Mouse (Mus musculus): ENCODE data around the gene Gm9837. TPM values are rescaled to one million over a fixed set of nuclear protein-coding genes. Genes with fewer than 3 reads are reported as not detected.
A peak's percentile ranks its signal among the peaks of the same experiment; 100 is the strongest.

Gene Gm9837
- polyA plus RNA-seq, 1 experiment from 2014 or later, result not detected

DNA sequence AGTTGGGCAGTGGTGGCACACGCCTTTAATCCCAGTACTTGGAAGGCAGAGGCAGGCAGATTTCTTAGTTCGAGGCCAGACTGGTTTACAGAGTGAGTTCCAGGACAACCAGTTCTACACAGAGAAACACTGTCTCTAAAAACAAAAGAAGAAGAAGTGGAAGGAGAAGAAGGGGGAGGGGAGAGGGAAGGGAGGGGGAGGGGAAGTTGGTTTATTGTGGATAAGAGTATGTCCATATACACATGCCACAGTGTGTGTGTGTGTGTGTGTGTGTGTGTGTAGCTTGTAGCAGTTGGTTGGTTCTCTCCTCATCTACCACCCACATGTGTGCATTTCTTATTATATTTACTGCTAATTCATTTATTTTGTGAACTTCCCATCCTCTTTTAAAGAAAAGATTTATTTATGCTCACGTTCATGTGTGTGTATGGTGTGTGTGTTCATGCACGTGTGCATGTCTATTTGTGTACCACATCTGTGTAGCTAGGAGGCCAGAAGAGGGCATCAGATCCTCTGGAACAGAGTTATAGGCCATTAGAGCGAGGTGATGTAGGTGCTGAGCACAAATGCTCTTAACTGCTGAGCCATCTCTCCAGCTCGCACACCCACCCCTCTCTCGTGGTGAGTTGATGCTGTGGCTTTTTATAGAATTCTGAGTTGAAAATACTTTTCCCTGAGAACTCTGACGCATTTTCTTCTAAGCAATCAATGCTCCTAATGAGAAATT, 31.9 kb upstream of the Gm9837 start:
- H3K4me2 ChIP-seq, result no peak overlapping the region
- H3K4me1 ChIP-seq, result peaks cover 7% of the 10 kb centered on the region
- no peaks in the 10 kb centered on the region for H3K36me3 ChIP-seq (replicated peaks)
- no peak overlapping the region for H3K9ac ChIP-seq
- 86% methylated on average over 8 of the region's 8 CpGs for WGBS
- H3K4me3 ChIP-seq (replicated peaks), result no peak overlapping the region
- H3K27ac ChIP-seq, result no peak overlapping the region
- H3K27me3 ChIP-seq, result peaks cover 18% of the 10 kb centered on the region
- no peaks in the 10 kb centered on the region for H3K9me3 ChIP-seq
- ATAC-seq (ENCODE audit: low FRiP score), result no peak

DNA sequence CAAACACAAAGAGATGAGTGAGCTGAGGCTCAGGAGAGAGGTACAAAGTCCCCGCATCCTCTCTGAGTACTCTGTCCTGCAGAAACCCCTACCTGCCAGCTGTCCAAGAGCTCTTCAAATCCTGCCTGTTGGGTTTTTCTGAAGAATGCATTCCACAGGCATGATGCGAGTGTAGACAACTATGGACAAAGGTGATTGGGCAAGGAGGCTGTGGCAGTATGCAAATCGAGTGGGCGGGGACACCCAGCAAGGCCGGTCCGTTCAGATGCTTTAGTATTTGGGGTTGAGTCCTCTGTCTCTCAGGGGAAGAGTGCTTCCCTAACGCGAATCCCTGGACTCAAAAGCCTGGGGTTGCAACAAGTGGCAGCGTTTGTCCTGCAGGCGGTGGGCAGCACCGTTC, 30.3 kb upstream of the Gm9837 start:
- no peak overlapping the region for H3K27ac ChIP-seq
- WGBS, result 6% methylated on average over 11 of the region's 11 CpGs
- no peak overlapping the region for H3K4me3 ChIP-seq (replicated peaks)

DNA sequence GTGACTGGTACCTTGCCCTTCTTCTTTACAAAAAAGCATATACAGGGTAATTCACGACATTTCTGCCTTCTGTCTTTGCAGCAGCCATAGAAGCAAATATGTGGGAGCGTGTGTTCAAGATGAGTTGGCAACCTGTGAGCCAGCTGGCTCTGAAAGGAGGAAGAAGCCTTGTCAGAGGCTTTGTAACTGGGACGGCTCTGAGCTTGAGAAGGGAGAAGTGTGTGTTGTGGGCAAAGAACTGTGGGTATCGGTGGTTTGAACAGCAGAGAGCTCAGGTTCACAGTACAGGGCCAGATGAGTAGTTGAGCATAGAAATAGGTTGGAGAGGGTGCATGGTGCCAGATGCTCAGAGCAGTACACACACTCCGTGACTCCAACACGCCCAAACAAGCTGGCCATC, 26.7 kb upstream of the Gm9837 start:
- H3K27me3 ChIP-seq, result peaks cover 22% of the 10 kb centered on the region
- no peak overlapping the region for H3K9ac ChIP-seq
- no peaks in the 10 kb centered on the region for H3K9me3 ChIP-seq
- no peak overlapping the region for H3K27ac ChIP-seq
- H3K4me2 ChIP-seq, result no peak overlapping the region
- WGBS, result 83% methylated on average over 6 of the region's 6 CpGs
- H3K4me3 ChIP-seq (replicated peaks), result no peak overlapping the region
- no peak for ATAC-seq (ENCODE audit: low FRiP score)
- no peaks in the 10 kb centered on the region for H3K36me3 ChIP-seq (replicated peaks)
- peaks cover 40% of the 10 kb centered on the region for H3K4me1 ChIP-seq

More for the DNA sequence above, 30.3 kb upstream of the Gm9837 start:
- H3K4me2 ChIP-seq, result peak overlapping the region; percentile 27
- ATAC-seq (ENCODE audit: low FRiP score), result no peak
- H3K9ac ChIP-seq, result no peak overlapping the region
- H3K4me1 ChIP-seq, result peaks cover 15% of the 10 kb centered on the region
- peaks cover 22% of the 10 kb centered on the region for H3K27me3 ChIP-seq
- no peaks in the 10 kb centered on the region for H3K36me3 ChIP-seq (replicated peaks)
- no peaks in the 10 kb centered on the region for H3K9me3 ChIP-seq

DNA sequence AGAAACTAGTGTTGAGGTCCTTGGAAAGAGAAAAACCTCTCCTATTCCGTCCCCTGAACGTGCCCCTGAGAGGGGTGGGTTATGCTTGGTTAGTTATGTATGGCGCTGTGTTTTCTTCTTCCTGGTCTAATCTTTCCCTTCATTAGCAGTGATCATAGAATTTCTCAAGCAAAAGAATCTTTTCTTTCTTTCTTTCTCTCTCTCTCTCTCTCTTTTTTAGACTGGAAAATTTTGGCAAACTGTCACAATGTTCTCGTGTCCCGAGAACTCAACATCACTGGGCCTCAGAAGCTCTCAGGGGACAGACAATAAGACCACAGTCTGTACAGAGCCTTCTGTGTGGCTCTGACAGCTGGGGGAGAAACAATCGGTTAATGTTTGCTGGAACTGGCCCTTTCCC, 25.1 kb upstream of the Gm9837 start:
- H3K36me3 ChIP-seq (replicated peaks), result no peaks in the 10 kb centered on the region
- H3K27ac ChIP-seq, result peak overlapping the region; percentile 68; the same call in 1 of the 2 replicates
- H3K9me3 ChIP-seq, result no peaks in the 10 kb centered on the region
- H3K27me3 ChIP-seq, result peaks cover 21% of the 10 kb centered on the region; the same call in 1 of the 2 replicates
- H3K4me2 ChIP-seq, result no peak overlapping the region
- no peak overlapping the region for H3K9ac ChIP-seq
- H3K4me3 ChIP-seq (replicated peaks), result no peak overlapping the region
- peaks cover 38% of the 10 kb centered on the region for H3K4me1 ChIP-seq
- no peak for ATAC-seq (ENCODE audit: low FRiP score)
- 10% methylated on average over 6 of the region's 6 CpGs for WGBS

DNA sequence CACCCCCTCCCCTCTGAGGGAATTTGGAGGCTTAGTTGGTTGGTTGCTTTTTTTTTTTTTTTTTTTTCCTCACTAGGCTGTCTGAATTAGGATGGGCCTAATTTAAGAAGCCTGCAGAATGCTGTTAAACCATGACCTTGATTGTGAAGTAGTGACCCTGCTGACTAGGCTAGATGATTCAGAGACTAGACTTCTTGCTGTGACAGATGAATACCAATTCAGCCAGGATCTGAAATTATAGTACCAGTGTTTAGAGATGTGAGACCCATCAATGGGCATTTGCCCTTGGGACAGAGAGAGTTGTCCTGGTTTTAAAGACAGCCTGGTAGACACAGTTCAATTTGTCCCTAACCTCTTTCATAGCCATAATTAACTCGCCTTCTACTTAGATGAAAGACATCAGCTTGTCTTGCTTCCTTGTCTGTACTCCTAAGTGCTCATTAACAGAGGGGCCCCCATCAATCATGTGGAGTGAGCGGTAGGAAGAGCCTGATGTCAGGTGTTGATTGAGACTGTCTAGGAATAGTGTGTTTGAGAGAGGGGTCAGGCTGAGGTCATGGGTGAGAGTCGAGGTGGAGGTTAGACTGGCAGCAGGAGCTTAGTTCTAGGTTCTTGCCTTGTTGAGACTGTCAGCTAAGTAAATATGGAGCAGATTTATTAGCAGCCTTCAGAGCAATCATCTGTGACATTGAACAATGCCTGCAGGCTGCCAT, 23.1 kb upstream of the Gm9837 start:
- Histone ChIP-seq H3K27ac (peak overlapping the region; percentile 42; the same call in 1 of the 2 replicates), H3K36me3 (replicated peaks) (no peaks in the 10 kb centered on the region), H3K9ac (no peak overlapping the region), H3K4me3 (replicated peaks) (no peak overlapping the region), H3K27me3 (peaks cover 26% of the 10 kb centered on the region), H3K9me3 (no peaks in the 10 kb centered on the region), H3K4me1 (peaks cover 36% of the 10 kb centered on the region), H3K4me2 (no peak overlapping the region)
- ATAC-seq (ENCODE audit: low FRiP score), result peak; percentile 70
- 11% methylated on average over 3 of the region's 3 CpGs for WGBS

DNA sequence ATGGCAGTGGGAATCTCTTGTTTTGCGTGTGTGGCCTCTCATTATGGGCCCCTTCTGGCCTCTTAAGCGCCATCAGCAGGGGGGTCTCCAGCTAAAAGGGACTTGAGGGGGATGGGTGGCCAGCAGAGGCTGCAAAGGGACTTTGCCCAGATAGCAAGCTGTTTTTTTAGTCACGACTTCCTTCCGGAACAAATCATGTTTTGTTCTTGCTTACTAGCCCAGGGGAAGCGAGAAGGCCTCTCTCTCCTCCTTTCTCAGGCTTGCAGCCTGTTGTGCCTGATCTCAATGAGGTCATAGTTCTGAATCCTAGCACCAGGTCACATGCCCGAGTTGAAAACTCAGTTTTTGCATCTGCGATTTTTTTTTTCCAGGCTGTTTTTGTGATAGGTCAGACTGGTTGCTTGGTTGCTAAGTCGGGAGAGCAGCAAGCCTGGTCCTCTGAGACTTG, 21.7 kb upstream of the Gm9837 start:
- 3% methylated on average over 8 of the region's 8 CpGs for WGBS
- Histone ChIP-seq H3K4me2 (0 out of 2 replicates have a peak overlapping the region, but pooled peaks have one; percentile 4), H3K9ac (no peak overlapping the region), H3K36me3 (replicated peaks) (no peaks in the 10 kb centered on the region), H3K4me1 (peaks cover 41% of the 10 kb centered on the region), H3K27ac (peak overlapping the region; percentile 38; the same call in 1 of the 2 replicates), H3K27me3 (peaks cover 32% of the 10 kb centered on the region), H3K9me3 (no peaks in the 10 kb centered on the region), H3K4me3 (replicated peaks) (no peak overlapping the region)
- no peak for ATAC-seq (ENCODE audit: low FRiP score)

DNA sequence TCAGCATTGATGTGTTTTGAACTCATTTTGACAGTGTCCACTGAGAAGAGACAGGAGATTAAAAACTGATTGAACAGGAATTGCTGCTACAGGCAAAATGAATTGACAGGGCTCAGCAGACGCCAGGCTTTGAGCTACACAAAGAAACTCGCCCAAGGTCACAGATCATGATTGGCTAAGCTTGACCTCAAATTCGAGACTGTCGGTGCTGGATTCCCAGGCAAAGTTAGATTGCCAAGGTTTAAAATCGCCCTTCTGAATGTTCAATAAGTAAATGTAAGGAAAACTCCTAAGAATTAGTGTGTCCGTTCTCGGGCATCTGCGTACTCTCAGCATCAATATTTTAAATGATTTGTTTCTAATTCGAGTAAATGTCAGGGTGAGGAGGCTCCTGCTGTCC, 19.1 kb upstream of the Gm9837 start:
- WGBS, result 51% methylated on average over 9 of the region's 9 CpGs

DNA sequence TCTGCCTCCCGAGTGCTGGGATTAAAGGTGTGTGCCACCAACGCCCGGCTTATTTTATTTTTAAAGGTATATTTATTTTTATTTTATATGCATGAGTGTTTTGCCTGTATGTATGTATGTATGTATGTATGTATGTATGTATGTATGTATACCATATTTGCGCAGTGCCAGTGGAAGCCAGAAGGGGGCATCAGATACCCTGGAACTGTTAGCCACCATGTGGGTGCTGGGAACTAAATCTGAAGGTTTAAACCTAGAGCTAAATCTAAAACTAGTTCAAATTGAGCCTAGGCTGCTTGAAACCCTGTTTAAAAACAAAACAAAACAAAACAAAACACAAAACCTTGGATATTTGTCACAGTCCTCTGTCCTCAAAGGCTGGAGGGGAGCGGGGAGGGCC, 18.7 kb upstream of the Gm9837 start:
- Histone ChIP-seq H3K4me1 (peaks cover 27% of the 10 kb centered on the region), H3K9me3 (no peaks in the 10 kb centered on the region), H3K27ac (no peak overlapping the region), H3K4me2 (no peak overlapping the region), H3K4me3 (replicated peaks) (no peak overlapping the region), H3K9ac (no peak overlapping the region), H3K27me3 (peaks cover 43% of the 10 kb centered on the region), H3K36me3 (replicated peaks) (no peaks in the 10 kb centered on the region)
- 85% methylated on average over 5 of the region's 5 CpGs for WGBS
- ATAC-seq (ENCODE audit: low FRiP score), result no peak

More for the DNA sequence above, 19.1 kb upstream of the Gm9837 start:
- Histone ChIP-seq H3K36me3 (replicated peaks) (no peaks in the 10 kb centered on the region), H3K4me1 (peaks cover 27% of the 10 kb centered on the region), H3K4me2 (no peak overlapping the region), H3K27ac (no peak overlapping the region), H3K9me3 (no peaks in the 10 kb centered on the region), H3K4me3 (replicated peaks) (no peak overlapping the region), H3K9ac (no peak overlapping the region), H3K27me3 (peaks cover 43% of the 10 kb centered on the region)
- no peak for ATAC-seq (ENCODE audit: low FRiP score)

DNA sequence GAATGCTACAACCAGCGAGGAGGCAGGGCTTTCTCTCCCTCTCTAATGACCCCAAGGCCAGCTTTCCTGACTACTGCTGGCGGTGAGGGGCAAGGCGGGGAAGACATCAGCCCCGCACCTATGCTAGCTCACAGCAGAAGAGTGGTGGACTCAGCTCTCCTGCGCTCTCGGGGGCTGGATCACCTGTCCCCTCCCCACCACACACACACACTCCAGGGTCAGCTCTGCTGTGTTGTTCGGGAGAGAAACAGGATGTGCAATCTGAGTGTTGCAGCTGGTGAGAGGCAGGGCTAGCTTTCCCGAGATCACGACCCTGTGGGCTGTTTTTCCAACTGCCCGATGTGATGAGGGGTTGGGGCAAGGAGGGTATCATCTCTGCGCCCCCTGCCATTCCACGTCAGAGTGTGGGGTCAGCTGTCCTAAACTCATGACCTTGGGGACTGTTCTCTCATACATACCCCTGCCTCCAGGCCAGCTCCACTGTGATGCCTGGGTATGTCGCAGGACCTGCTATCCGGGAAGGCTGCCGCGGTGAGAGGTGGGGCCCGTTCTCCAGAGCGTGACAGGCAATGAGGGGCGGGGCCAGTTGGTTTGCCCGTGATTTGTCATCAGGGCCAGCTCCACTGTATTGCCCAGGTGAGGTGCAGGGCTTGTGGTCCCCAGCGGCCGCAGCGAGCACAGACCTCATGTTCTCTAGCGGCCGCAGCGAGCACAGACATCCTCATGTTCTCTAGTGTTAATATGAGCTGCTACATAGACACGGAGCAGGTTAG, 16.7 kb upstream of the Gm9837 start:
- Histone ChIP-seq H3K27me3 (peaks cover 56% of the 10 kb centered on the region), H3K4me1 (peaks cover 11% of the 10 kb centered on the region), H3K27ac (no peak overlapping the region), H3K4me3 (replicated peaks) (peak overlapping the region; percentile 2), H3K4me2 (peak overlapping the region; percentile 44), H3K9ac (0 out of 2 replicates have a peak overlapping the region, but pooled peaks have one; percentile 21), H3K36me3 (replicated peaks) (no peaks in the 10 kb centered on the region), H3K9me3 (no peaks in the 10 kb centered on the region)
- ATAC-seq (ENCODE audit: low FRiP score), result 0 out of 2 replicates have a peak, but pooled peaks have one; percentile 51
- WGBS, result 17% methylated on average over 27 of the region's 27 CpGs

DNA sequence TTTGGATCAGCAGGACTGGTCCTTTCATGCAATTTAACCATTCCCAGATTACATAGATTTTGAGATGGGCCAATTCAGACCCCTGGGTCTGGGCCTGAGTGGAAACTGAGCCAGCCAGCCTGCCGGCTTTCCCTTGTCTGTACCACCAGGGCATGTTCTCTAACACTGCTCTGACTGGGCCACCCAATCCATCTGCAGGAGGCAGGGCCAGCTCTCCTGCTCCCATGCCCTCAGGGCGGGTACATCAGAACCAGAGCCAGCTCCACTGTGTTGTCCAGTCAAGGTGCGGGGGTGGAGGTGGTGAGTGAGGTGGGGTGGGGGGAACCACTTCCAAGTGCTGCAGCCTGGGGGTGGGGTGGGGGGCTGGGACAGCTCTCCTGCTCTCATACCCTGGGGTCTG, 16.1 kb upstream of the Gm9837 start:
- Histone ChIP-seq H3K27me3 (peaks cover 63% of the 10 kb centered on the region), H3K27ac (no peak overlapping the region), H3K4me1 (peaks cover 6% of the 10 kb centered on the region; the same call in 1 of the 2 replicates), H3K4me3 (replicated peaks) (no peak overlapping the region), H3K4me2 (no peak overlapping the region), H3K9ac (no peak overlapping the region), H3K36me3 (replicated peaks) (no peaks in the 10 kb centered on the region), H3K9me3 (no peaks in the 10 kb centered on the region)
- WGBS, result 75% methylated on average over 3 of the region's 3 CpGs
- ATAC-seq (ENCODE audit: low FRiP score), result no peak

DNA sequence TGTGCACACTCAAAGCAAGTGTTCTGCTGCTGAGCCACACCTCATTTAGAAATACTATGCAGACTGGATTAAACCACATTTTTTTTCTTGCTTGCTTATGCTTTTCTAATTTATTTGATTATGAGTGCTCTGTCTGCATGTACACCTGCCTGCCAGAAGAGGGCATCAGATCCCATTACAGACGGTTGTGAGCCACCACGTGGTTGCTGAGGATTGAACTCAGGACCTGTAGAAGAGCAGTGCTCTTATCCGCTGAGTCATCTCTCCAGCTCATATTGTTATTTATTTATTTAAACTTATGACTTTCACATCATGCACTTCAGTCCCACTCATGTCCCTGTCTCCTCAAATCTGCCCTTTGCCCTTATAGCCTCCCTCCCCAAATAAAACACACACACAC, 15.4 kb upstream of the Gm9837 start:
- Histone ChIP-seq H3K9me3 (no peaks in the 10 kb centered on the region), H3K4me2 (no peak overlapping the region), H3K4me1 (peaks cover 6% of the 10 kb centered on the region; the same call in 1 of the 2 replicates), H3K4me3 (replicated peaks) (no peak overlapping the region), H3K27ac (no peak overlapping the region), H3K36me3 (replicated peaks) (no peaks in the 10 kb centered on the region), H3K27me3 (peaks cover 68% of the 10 kb centered on the region), H3K9ac (no peak overlapping the region)
- ATAC-seq (ENCODE audit: low FRiP score), result no peak
- WGBS, result 40% methylated on average over 3 of the region's 3 CpGs
